Mouse (Mus musculus) myocyte (in vitro differentiated cells): ENCODE results near the gene Gria4. TPM values are rescaled to one million over a fixed set of nuclear protein-coding genes. Genes with fewer than 3 reads are reported as not detected.

Experiments used
- H3K27me3 ChIP-seq: one replicate; pipeline ENCODE4 v1.6.1; 2011; ENCODE audit not compliant: control insufficient read depth, insufficient read depth, insufficient read length
- H3K36me3 ChIP-seq: one replicate; pipeline ENCODE4 v1.6.1; 2011; ENCODE audit not compliant: control insufficient read depth, insufficient read depth
- H3K4me2 ChIP-seq: one replicate; pipeline ENCODE4 v1.6.1; 2011; ENCODE audit warnings: low read depth, control low read depth
- H3K4me3 ChIP-seq: one replicate; pipeline ENCODE4 v1.5.1; 2011; ENCODE audit warnings: mild to moderate bottlenecking, control low read depth, moderate library complexity
- H3K79me2 ChIP-seq: one replicate; pipeline ENCODE4 v1.6.1; 2011; ENCODE audit not compliant: control insufficient read depth, insufficient read depth
- H3ac ChIP-seq: one replicate; pipeline ENCODE4 v1.6.1; 2011; ENCODE audit not compliant: control insufficient read depth, insufficient read length
- CEBPB ChIP-seq: IDR thresholded peaks from 2 replicates; pipeline ENCODE4 v1.6.1; 2011; ENCODE audit warnings: mild to moderate bottlenecking, moderate library complexity; ENCODE audit not compliant: poor library complexity, insufficient read depth, severe bottlenecking
- E2F4 ChIP-seq: IDR thresholded peaks from one replicate; pipeline ENCODE4 v1.6.1; 2011; ENCODE audit warnings: mild to moderate bottlenecking, control low read depth, moderate library complexity; ENCODE audit not compliant: insufficient read depth
- MAX ChIP-seq: IDR thresholded peaks from one replicate; pipeline ENCODE4 v1.6.1; 2011; ENCODE audit warnings: low read depth, mild to moderate bottlenecking, control low read depth
- MYOD1 ChIP-seq, 3 experiments: IDR thresholded peaks; one replicate each; pipeline ENCODE4 v1.6.1; 2011; ENCODE audit warnings: control low read depth in 2 of 3, low read depth in 2 of 3, mild to moderate bottlenecking in 2 of 3, moderate library complexity in 1 of 3; ENCODE audit not compliant: insufficient read length in 2 of 3, control insufficient read depth in 1 of 3
- MYOG ChIP-seq, 3 experiments: IDR thresholded peaks; one replicate each; pipeline ENCODE4 v1.6.1; 2011; ENCODE audit warnings: control low read depth in 2 of 3, low read depth in 2 of 3, mild to moderate bottlenecking in 2 of 3; ENCODE audit not compliant: insufficient read length in 2 of 3, control insufficient read depth in 1 of 3, insufficient read depth in 1 of 3
- POLR2A ChIP-seq: IDR thresholded peaks from one replicate; pipeline ENCODE4 v1.6.1; 2011; ENCODE audit warnings: low read depth, mild to moderate bottlenecking, control low read depth, moderate library complexity; ENCODE audit not compliant: insufficient read length
- POLR2AphosphoS2 ChIP-seq: IDR thresholded peaks from one replicate; pipeline ENCODE4 v1.6.1; 2011; ENCODE audit warnings: low read depth, control low read depth; ENCODE audit not compliant: insufficient read length
- REST ChIP-seq: IDR thresholded peaks from one replicate; pipeline ENCODE4 v1.6.1; 2011; ENCODE audit warnings: mild to moderate bottlenecking, control low read depth, moderate library complexity; ENCODE audit not compliant: insufficient read depth, insufficient read length
- SRF ChIP-seq: IDR thresholded peaks from one replicate; pipeline ENCODE4 v1.6.1; 2011; ENCODE audit warnings: low read depth; ENCODE audit not compliant: control insufficient read depth, insufficient read length
- TCF12 ChIP-seq: IDR thresholded peaks from one replicate; pipeline ENCODE4 v1.6.1; 2011; ENCODE audit warnings: mild to moderate bottlenecking, control low read depth; ENCODE audit not compliant: poor library complexity, insufficient read depth, severe bottlenecking
- TCF3 ChIP-seq: IDR thresholded peaks from one replicate; pipeline ENCODE4 v1.6.1; 2011; ENCODE audit warnings: low read depth, control low read depth; ENCODE audit not compliant: insufficient read length
- USF1 ChIP-seq: IDR thresholded peaks from one replicate; pipeline ENCODE4 v1.6.1; 2011; ENCODE audit warnings: low read depth, mild to moderate bottlenecking, control low read depth, moderate library complexity
- polyA plus RNA-seq: library from polyadenylated mRNA; unstranded; fragments of >200 nt; fragmentation: generic; extraction: Trizol; gene quantifications from one replicate; pipeline ENCODE4 v1.2.1, GENCODE M21; 2012; ENCODE audit warnings: missing spikeins

Gene Gria4
- polyA plus RNA-seq, 1 experiment, result not detected

GRCm38 (mm10) chr9:4486428-4486827, 309.6 kb downstream of the Gria4 start:
- H3ac ChIP-seq, result no peak overlapping the region
- no peaks in the 10 kb centered on the region for H3K36me3 ChIP-seq
- TF ChIP-seq SRF, result no peak
- TF ChIP-seq MYOD1 (IDR thresholded peaks at IDR 0.05; ENCODE audit: control insufficient read depth in 1 of 3, insufficient read length in 2 of 3, low read depth in 2 of 3), result no peak
- no peak for TF ChIP-seq POLR2A
- no peak for TF ChIP-seq USF1
- TF ChIP-seq MYOG (IDR thresholded peaks at IDR 0.05; ENCODE audit: control insufficient read depth in 1 of 3, insufficient read depth in 1 of 3, insufficient read length in 2 of 3, low read depth in 2 of 3), result no peak
- no peak for TF ChIP-seq E2F4
- TF ChIP-seq REST, result no peak
- TF ChIP-seq TCF3, result no peak
- no peak for TF ChIP-seq CEBPB
- TF ChIP-seq POLR2AphosphoS2, result no peak
- TF ChIP-seq MAX, result no peak
- no peak for TF ChIP-seq TCF12
- no peaks in the 10 kb centered on the region for H3K79me2 ChIP-seq
- H3K4me2 ChIP-seq, result no peak overlapping the region
- no peaks in the 10 kb centered on the region for H3K27me3 ChIP-seq
- no peak overlapping the region for H3K4me3 ChIP-seq

- no peak for TF ChIP-seq SRF
- TF ChIP-seq CEBPB, result no peak
- no peak for TF ChIP-seq E2F4
- no peak for TF ChIP-seq REST
- TF ChIP-seq MYOD1 (IDR thresholded peaks at IDR 0.05; ENCODE audit: control insufficient read depth in 1 of 3, insufficient read length in 2 of 3, low read depth in 2 of 3), result no peak
- TF ChIP-seq MAX, result no peak
- no peak for TF ChIP-seq TCF3
- no peak for TF ChIP-seq TCF12
- no peak for TF ChIP-seq USF1
- TF ChIP-seq MYOG (IDR thresholded peaks at IDR 0.05; ENCODE audit: control insufficient read depth in 1 of 3, insufficient read depth in 1 of 3, insufficient read length in 2 of 3, low read depth in 2 of 3), result no peak
- TF ChIP-seq POLR2AphosphoS2, result no peak
- no peak for TF ChIP-seq POLR2A
- Histone ChIP-seq H3ac (no peak overlapping the region), H3K79me2 (no peaks in the 10 kb centered on the region)
Measured at GRCm38 (mm10) chr9:4484502-4484901, 311.5 kb downstream of the Gria4 start.

GRCm38 (mm10) chr9:4470791-4471190, 325.2 kb downstream of the Gria4 start:
- H3K36me3 ChIP-seq, result no peaks in the 10 kb centered on the region
- no peaks in the 10 kb centered on the region for H3K27me3 ChIP-seq
- TF ChIP-seq MYOG (IDR thresholded peaks at IDR 0.05; ENCODE audit: control insufficient read depth in 1 of 3, insufficient read depth in 1 of 3, insufficient read length in 2 of 3, low read depth in 2 of 3) (no peak), SRF (no peak), MYOD1 (IDR thresholded peaks at IDR 0.05; ENCODE audit: control insufficient read depth in 1 of 3, insufficient read length in 2 of 3, low read depth in 2 of 3) (no peak), CEBPB (no peak), POLR2AphosphoS2 (no peak), TCF3 (no peak), E2F4 (no peak), USF1 (no peak)
- H3K79me2 ChIP-seq, result no peaks in the 10 kb centered on the region
- H3ac ChIP-seq, result no peak overlapping the region
- no peak overlapping the region for H3K4me2 ChIP-seq
- H3K4me3 ChIP-seq, result no peak overlapping the region

More at GRCm38 (mm10) chr9:4484502-4484901, 311.5 kb downstream of the Gria4 start:
- no peak overlapping the region for H3K4me2 ChIP-seq
- H3K36me3 ChIP-seq, result no peaks in the 10 kb centered on the region
- no peak overlapping the region for H3K4me3 ChIP-seq
- H3K27me3 ChIP-seq, result no peaks in the 10 kb centered on the region

- no peak overlapping the region for H3K4me2 ChIP-seq
- no peaks in the 10 kb centered on the region for H3K27me3 ChIP-seq
- H3ac ChIP-seq, result no peak overlapping the region
- H3K79me2 ChIP-seq, result no peaks in the 10 kb centered on the region
- TF ChIP-seq POLR2AphosphoS2, result no peak
- TF ChIP-seq CEBPB, result no peak
- TF ChIP-seq MYOG (IDR thresholded peaks at IDR 0.05; ENCODE audit: control insufficient read depth in 1 of 3, insufficient read depth in 1 of 3, insufficient read length in 2 of 3, low read depth in 2 of 3), result no peak
- no peak overlapping the region for H3K4me3 ChIP-seq
- H3K36me3 ChIP-seq, result no peaks in the 10 kb centered on the region
Measured at GRCm38 (mm10) chr9:4459456-4460070, 336.5 kb downstream of the Gria4 start.

- Histone ChIP-seq H3K36me3 (no peaks in the 10 kb centered on the region), H3K4me2 (no peak overlapping the region), H3K79me2 (no peaks in the 10 kb centered on the region), H3K27me3 (no peaks in the 10 kb centered on the region), H3K4me3 (no peak overlapping the region), H3ac (no peak overlapping the region)
- TF ChIP-seq USF1, result no peak
- no peak for TF ChIP-seq MYOD1 (IDR thresholded peaks at IDR 0.05; ENCODE audit: control insufficient read depth in 1 of 3, insufficient read length in 2 of 3, low read depth in 2 of 3)
- no peak for TF ChIP-seq MYOG (IDR thresholded peaks at IDR 0.05; ENCODE audit: control insufficient read depth in 1 of 3, insufficient read depth in 1 of 3, insufficient read length in 2 of 3, low read depth in 2 of 3)
- no peak for TF ChIP-seq MAX
- no peak for TF ChIP-seq POLR2A
- TF ChIP-seq CEBPB, result no peak
- TF ChIP-seq REST, result no peak
- TF ChIP-seq TCF12, result no peak
- no peak for TF ChIP-seq TCF3
- TF ChIP-seq SRF, result no peak
- no peak for TF ChIP-seq E2F4
Measured at GRCm38 (mm10) chr9:4458193-4458592, 337.8 kb downstream of the Gria4 start.
